Mouse (Mus musculus) hindbrain, embryonic 14.5 days (tissue): ENCODE measurements around the gene Card6. TPM values are rescaled to one million over a fixed set of nuclear protein-coding genes. Genes with fewer than 3 reads are reported as not detected.

Experiments used
- ATAC-seq: fragments of 200-750 bp; cut with Nextera tagmentation; 2 replicates; pipeline ENCODE4 v1.8.0; 2017; ENCODE audit warnings: moderate number of reproducible peaks, mild to moderate bottlenecking, moderate TSS enrichment, moderate library complexity; ENCODE audit not compliant: low FRiP score
- DNase-seq: peaks from one replicate; pipeline ENCODE4 v3.0.0-alpha.2; 2015; ENCODE audit warnings: low spot score
- H3K27ac ChIP-seq: fragments of 300-500 bp; sonication (generic); 2 replicates; pipeline ENCODE4 v1.5.1; 2014; ENCODE audit warnings: mild to moderate bottlenecking, moderate library complexity
- H3K27me3 ChIP-seq: fragments of 300-500 bp; sonication (generic); 2 replicates; pipeline ENCODE4 v1.6.1; 2014; ENCODE audit warnings: mild to moderate bottlenecking, low read length, mixed read lengths; ENCODE audit not compliant: control insufficient read depth, insufficient read depth
- H3K36me3 ChIP-seq: fragments of 300-500 bp; sonication (generic); replicated peaks from 2 replicates; pipeline ENCODE4 v1.6.1; 2014; ENCODE audit not compliant: control insufficient read depth, insufficient read depth
- H3K4me1 ChIP-seq: fragments of 300-500 bp; sonication (generic); replicated peaks from 2 replicates; pipeline ENCODE4 v1.6.1; 2014; ENCODE audit warnings: antibody characterized with exemption, low read length, mixed read lengths; ENCODE audit not compliant: control insufficient read depth, insufficient read depth
- H3K4me2 ChIP-seq: fragments of 300-500 bp; sonication (generic); replicated peaks from 2 replicates; pipeline ENCODE4 v1.6.1; 2014; ENCODE audit warnings: mild to moderate bottlenecking, moderate library complexity
- H3K4me3 ChIP-seq: fragments of 300-500 bp; sonication (generic); replicated peaks from 2 replicates; pipeline ENCODE4 v1.5.1; 2014; ENCODE audit warnings: mild to moderate bottlenecking, low read length
- H3K9ac ChIP-seq: fragments of 300-500 bp; sonication (generic); 2 replicates; pipeline ENCODE4 v1.6.1; 2014
- H3K9me3 ChIP-seq: fragments of 300-500 bp; sonication (generic); 2 replicates; pipeline ENCODE4 v1.6.1; 2016; ENCODE audit warnings: low read length; ENCODE audit not compliant: control insufficient read depth
- WGBS: fragments of 180-500 bp; shearing (Covaris S2); extraction: QIAGEN DNeasy Blood & Tissue Kit; methylation state at CpG from one replicate; pipeline ENCODE4 v1.1.7; 2014; 5-methylcytosine and 5-hydroxymethylcytosine counted together
- polyA plus RNA-seq: library from polyadenylated mRNA; unstranded; fragments of >200 nt; fragmentation: Nextera tagmentation; extraction: Ambion mirVana; gene quantifications from 2 replicates; pipeline ENCODE4 v1.2.1, GENCODE M21; 2014

Card6 gene
- polyA plus RNA-seq = 0.79 and 0.81 TPM in 2 replicates

GRCm38 (mm10) chr15:5107686-5108654 is at the start of gene Card6:
TSS of gene Card6 (minus strand) at chr15:5108539.
- no peaks in the 10 kb centered on the region for H3K36me3 ChIP-seq
- no peaks in the 10 kb centered on the region for H3K4me1 ChIP-seq
- no peaks in the 10 kb centered on the region for H3K27me3 ChIP-seq
- no peak for DNase-seq
- H3K4me3 ChIP-seq = no peak within 1 kb of the TSS; the same call in 1 of the 2 replicates
- no peak for ATAC-seq
- H3K9ac ChIP-seq = no peak within 1 kb of the TSS
- 71% methylated on average over 21 of the region's 21 CpGs for WGBS
- peak within 1 kb of the TSS; percentile 17; the same call in 1 of the 2 replicates for H3K4me2 ChIP-seq
- H3K9me3 ChIP-seq = no peaks in the 10 kb centered on the region
- no peak within 1 kb of the TSS for H3K27ac ChIP-seq

- H3K36me3 ChIP-seq = peaks cover 10% of the 10 kb centered on the region; the same call in 1 of the 2 replicates
- H3K9me3 ChIP-seq = no peaks in the 10 kb centered on the region
- H3K27me3 ChIP-seq = no peaks in the 10 kb centered on the region
- H3K4me2 ChIP-seq = no peak overlapping the region
- 0 out of 2 replicates have a peak, but pooled peaks cover 4% of the 10 kb centered on the region for H3K4me1 ChIP-seq
- no peak overlapping the region for H3K9ac ChIP-seq
- H3K4me3 ChIP-seq = no peak overlapping the region
- H3K27ac ChIP-seq = no peak overlapping the region
- 79% methylated on average over 1 of the region's 1 CpGs for WGBS
- DNase-seq (no peak), ATAC-seq (no peak)
Observed at GRCm38 (mm10) chr15:5157386-5157785, 49.0 kb upstream of the Card6 start.

GRCm38 (mm10) chr15:5156355-5156754 is 48.0 kb upstream of the Card6 start:
- ATAC-seq (no peak), DNase-seq (no peak)
- Histone ChIP-seq H3K27me3 (no peaks in the 10 kb centered on the region), H3K4me1 (0 out of 2 replicates have a peak, but pooled peaks cover 4% of the 10 kb centered on the region), H3K4me2 (no peak overlapping the region), H3K9me3 (no peaks in the 10 kb centered on the region), H3K27ac (no peak overlapping the region), H3K36me3 (peaks cover 6% of the 10 kb centered on the region; the same call in 1 of the 2 replicates), H3K9ac (no peak overlapping the region), H3K4me3 (no peak overlapping the region)
- WGBS = 86% methylated on average over 4 of the region's 4 CpGs

- 0 out of 2 replicates have a peak, but pooled peaks cover 4% of the 10 kb centered on the region for H3K4me1 ChIP-seq
- no peak overlapping the region for H3K4me3 ChIP-seq
- H3K9me3 ChIP-seq = no peaks in the 10 kb centered on the region
- 69% methylated on average over 5 of the region's 5 CpGs for WGBS
- no peak overlapping the region for H3K27ac ChIP-seq
- H3K4me2 ChIP-seq = no peak overlapping the region
- H3K9ac ChIP-seq = no peak overlapping the region
- ATAC-seq (no peak), DNase-seq (no peak)
- H3K27me3 ChIP-seq = no peaks in the 10 kb centered on the region
- H3K36me3 ChIP-seq = no peaks in the 10 kb centered on the region
Observed at GRCm38 (mm10) chr15:5155093-5155492, 46.8 kb upstream of the Card6 start.

- Histone ChIP-seq H3K27me3 (no peaks in the 10 kb centered on the region), H3K9me3 (no peaks in the 10 kb centered on the region), H3K27ac (no peak overlapping the region), H3K9ac (no peak overlapping the region), H3K36me3 (no peaks in the 10 kb centered on the region), H3K4me1 (0 out of 2 replicates have a peak, but pooled peaks cover 4% of the 10 kb centered on the region), H3K4me2 (no peak overlapping the region), H3K4me3 (no peak overlapping the region)
- 89% methylated on average over 9 of the region's 9 CpGs for WGBS
- DNase-seq = no peak
- no peak for ATAC-seq
Observed at GRCm38 (mm10) chr15:5154621-5155020, 46.3 kb upstream of the Card6 start.

GRCm38 (mm10) chr15:5152171-5152570 is 43.8 kb upstream of the Card6 start:
- Histone ChIP-seq H3K9me3 (no peaks in the 10 kb centered on the region), H3K27ac (no peak overlapping the region), H3K36me3 (no peaks in the 10 kb centered on the region), H3K27me3 (no peaks in the 10 kb centered on the region), H3K4me3 (no peak overlapping the region), H3K9ac (no peak overlapping the region), H3K4me1 (0 out of 2 replicates have a peak, but pooled peaks cover 4% of the 10 kb centered on the region), H3K4me2 (no peak overlapping the region)
- ATAC-seq = no peak
- DNase-seq = no peak
- WGBS = over 99% methylated on average over 6 of the region's 6 CpGs

GRCm38 (mm10) chr15:5149187-5149586 is 40.8 kb upstream of the Card6 start:
- Histone ChIP-seq H3K4me1 (peaks cover 16% of the 10 kb centered on the region), H3K36me3 (no peaks in the 10 kb centered on the region), H3K27ac (no peak overlapping the region), H3K27me3 (no peaks in the 10 kb centered on the region), H3K9ac (no peak overlapping the region), H3K9me3 (no peaks in the 10 kb centered on the region), H3K4me3 (no peak overlapping the region), H3K4me2 (no peak overlapping the region)
- ATAC-seq = no peak
- DNase-seq = no peak
- WGBS = 86% methylated on average over 4 of the region's 4 CpGs

GRCm38 (mm10) chr15:5145196-5145945 is 37.0 kb upstream of the Card6 start:
- peak overlapping the region; percentile 80 for H3K9ac ChIP-seq
- peak overlapping the region; percentile 84 for H3K4me3 ChIP-seq
- H3K27ac ChIP-seq = no peak overlapping the region
- H3K27me3 ChIP-seq = no peaks in the 10 kb centered on the region
- 46% methylated on average over 9 of the region's 9 CpGs for WGBS
- no peak for ATAC-seq
- no peak for DNase-seq
- H3K4me1 ChIP-seq = peaks cover 16% of the 10 kb centered on the region
- H3K4me2 ChIP-seq = peak overlapping the region; percentile 61
- no peaks in the 10 kb centered on the region for H3K9me3 ChIP-seq
- no peaks in the 10 kb centered on the region for H3K36me3 ChIP-seq
